Mouse (Mus musculus): ENCODE measurements around the gene Myo1c.

The Myo1c gene

GRCm38 (mm10) chr11:75650958-75651425, 688 bp downstream of the Myo1c start:
- no peak for DNase-seq

- DNase-seq, result peak; percentile 87
Observed at GRCm38 (mm10) chr11:75651426-75652221, 1.3 kb downstream of the Myo1c start.

DNA sequence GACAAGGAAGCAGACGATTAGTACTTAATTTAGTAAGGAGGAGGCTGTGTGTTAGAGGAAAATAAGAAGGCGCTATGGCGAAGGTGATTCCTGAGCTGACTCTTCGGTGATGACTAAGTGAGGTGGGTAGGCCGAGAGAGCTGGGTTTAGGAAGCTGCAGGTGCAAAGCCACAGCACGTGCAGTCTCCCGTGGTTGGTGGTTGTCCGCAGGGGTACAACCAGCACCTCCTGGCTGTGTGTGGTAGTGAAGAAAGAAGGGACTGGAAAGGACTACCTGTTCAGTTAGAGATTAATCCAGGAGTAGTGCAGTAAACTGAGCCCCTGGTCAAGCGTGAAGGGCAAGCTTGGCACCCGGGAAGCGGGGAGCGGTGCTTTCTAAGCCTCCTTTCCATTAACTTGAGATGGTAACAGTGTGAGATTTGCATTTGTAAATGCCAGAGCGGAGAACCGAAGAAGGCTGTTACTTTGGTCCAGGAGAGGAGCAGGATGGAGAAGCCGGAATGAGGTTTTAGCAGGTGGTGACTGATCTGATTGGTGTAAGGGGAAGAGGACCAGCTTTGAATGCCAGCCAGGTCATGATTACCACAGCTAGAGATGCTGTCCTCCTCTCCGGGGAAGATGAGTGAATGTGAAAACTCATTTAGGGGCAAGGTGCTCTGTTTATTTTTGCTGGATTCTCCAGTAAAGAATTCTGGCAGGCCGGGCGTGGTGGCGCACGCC, 2.1 kb downstream of the Myo1c start:
- peak; percentile 84 for DNase-seq

- DNase-seq, result peak; percentile 67
Observed at GRCm38 (mm10) chr11:75652942-75653684, 2.8 kb downstream of the Myo1c start.

GRCm38 (mm10) chr11:75653781-75654470, 3.6 kb downstream of the Myo1c start:
- peak; percentile 93 for DNase-seq

DNA sequence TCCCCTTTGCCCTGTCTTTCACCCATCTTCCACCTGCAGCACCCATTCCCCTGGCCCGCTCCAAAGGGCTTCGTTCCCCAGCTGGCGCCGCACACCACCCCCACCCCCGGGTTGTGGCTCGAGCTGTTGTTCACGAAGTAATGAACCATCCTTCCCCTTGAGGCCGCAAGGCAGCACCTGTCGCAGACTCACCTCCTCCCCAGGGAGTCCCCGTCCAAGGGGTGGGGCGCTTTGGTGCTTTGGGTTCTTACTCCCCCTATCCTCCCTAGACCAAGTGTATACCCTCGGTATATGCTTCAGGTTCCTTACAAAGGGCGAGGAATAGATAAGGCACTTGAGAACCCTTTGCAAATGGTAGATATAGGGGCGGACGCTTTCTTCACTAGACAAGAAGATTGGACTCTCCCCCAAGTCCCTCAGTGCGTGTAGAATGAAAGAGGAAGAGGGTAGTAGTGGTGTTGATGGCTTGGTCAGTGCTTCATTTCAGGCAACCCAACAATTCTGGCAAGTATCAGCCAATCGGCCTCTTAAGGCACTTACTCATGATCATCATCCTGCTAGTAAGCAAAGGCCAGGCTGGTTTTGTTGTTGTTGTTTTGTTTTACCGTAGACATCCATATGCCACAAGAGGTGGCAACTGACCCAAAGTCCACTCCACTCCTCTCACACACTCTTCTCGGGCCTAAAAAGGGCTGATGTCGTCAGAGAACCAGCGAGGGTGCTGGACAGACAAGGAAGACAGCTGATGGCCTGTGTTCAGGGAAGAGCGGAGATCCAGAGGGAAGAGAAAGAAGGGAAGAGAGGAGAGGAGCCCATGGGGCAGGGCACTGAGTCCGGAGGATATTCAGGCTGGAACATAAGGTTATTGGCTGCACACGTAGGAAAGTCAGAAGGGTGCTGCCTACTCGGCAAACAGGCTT, 4.4 kb downstream of the Myo1c start:
- peak; percentile 27 for DNase-seq

DNA sequence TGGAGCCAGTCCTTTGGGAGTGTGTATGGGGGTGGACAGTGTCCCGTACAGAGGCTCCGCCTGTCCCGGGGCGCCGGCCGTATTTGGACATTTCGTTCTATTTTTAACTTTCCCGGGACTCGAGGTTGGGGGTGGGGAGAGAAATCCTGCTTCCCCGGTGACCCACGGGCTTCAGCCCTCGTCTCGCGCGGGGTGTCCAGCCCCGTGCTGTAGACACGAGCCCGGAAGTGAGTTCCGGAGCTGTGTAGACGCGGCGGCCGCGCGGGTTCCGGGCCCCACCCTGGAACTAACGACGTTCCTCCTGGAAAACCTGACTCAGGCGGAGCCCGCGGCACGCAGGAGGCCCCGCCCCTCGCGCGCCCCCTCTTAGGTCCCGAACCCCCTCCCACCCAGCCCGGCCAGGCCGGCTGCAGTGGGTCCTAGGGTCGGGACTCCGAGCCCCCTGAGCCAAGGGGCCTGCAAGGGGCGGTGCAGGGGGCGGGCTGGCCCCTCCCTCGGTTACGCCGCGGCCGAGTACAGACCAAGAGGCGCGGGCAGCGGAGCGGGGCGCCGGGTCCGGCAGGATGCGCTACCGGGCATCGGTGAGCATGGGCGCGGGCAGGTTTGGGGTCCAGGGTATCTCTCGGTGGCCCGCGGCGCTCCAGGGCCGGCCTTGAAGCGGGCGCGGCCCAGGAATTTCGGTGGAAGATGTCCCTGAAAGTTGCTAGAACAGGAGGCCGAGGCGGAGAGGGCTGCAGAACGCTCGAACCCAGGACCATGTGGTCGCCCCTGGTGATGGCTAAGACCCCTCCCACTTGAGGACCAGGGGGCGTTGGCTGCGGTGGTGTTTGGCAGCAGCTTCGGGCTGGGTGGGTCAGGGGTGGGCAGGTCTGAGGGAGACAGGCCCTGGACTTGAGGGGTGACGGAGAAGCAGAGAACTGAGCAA, 5.6 kb downstream of the Myo1c start:
- peak; percentile 89 for DNase-seq

GRCm38 (mm10) chr11:75656621-75657590, 6.6 kb downstream of the Myo1c start:
- peak; percentile 33 for DNase-seq

- no peak for DNase-seq
Observed at GRCm38 (mm10) chr11:75657841-75658240, 7.5 kb downstream of the Myo1c start.

GRCm38 (mm10) chr11:75658311-75658710, 8.0 kb downstream of the Myo1c start:
- no peak for DNase-seq

DNA sequence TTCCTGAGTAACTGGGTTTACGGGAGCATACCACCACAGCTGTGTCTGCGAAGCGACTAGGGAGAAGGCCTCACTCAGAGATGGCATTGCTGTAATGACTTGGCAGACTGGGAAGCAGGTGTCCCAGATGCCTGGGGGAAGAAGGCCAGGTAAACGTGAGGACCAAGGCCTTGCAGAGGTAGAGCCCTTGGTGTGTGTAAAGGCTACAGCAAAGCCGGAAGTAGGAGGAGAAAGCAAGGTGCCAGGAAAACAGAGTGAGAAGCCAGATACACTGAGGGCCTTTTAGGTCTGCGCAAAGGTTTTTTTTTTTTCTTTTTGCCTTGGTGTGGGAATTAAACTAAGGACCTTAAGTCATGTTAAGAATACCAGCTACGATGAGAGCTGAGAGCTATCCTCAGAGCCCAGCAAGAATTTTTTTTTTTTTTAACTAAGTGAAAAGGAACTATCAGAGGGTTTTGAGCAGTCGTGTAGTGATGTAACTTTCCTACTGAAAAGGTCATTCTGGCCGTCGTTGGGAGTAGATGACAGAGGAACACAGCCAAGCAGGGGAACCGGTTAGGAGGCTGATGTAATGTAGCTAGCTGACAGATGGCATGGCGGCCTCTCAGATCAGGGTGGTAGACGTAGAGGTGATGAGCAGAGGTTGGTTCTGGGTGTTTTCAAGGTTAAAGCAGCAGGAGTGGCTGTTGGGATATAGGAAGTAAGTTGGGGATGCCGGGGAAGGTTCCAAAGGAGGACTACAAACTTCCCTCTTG, 8.9 kb downstream of the Myo1c start:
- DNase-seq, result no peak

GRCm38 (mm10) chr11:75660081-75660590, 9.8 kb downstream of the Myo1c start:
- no peak for DNase-seq

DNA sequence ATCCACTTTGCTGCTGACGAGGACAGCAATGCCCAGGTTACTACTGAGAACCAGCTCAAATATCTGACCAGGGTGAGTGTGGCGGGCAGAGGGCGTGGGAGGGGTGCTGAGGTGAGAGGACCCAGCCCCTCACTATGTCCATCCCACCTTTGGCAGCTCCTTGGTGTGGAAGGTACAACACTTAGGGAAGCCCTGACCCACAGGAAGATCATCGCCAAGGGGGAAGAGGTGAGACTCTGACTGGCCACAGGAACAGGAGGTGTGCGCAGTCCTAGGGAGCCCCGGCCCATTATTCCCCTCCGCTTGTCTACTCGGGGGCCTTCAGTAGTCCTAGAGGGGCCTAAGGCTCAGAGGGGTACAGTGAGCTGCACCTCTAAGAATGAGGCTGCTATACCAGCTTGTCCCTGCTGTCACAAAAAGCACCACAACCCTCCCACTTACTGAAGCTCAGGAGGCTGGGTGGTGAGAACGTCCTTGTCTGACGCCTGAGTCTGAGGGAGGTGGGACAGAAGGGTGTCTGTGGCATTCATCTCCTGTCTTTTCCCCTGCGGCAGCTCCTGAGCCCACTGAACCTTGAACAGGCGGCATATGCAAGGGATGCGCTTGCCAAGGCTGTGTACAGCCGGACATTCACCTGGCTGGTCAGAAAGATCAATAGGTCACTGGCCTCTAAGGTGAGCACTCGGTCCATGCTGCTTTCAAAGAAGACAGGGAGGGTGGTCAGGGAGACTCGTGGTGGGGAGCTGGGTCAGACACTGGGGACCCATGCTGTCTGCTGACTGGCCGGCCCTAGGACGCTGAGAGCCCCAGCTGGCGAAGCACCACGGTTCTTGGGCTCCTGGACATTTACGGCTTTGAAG, 10.9 kb downstream of the Myo1c start:
- no peak for DNase-seq

DNA sequence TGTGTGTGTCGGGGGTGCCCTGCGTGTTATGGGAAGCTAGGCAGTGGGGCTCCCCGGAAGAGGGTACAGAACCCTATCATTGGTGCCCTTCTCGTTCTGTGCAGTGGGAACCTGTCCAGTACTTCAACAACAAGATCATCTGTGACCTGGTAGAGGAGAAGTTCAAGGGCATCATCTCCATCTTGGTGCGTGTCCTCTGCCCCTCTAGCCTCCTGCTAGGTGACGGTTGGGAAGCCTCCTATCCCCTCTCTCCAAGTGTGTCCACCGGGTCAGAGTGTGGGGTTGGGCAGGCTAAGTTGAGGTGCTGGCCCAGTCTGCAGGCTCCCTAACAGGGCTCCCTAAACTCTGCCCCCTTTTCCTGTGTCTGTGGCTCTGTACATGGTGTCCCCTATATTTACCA, 11.8 kb downstream of the Myo1c start:
- no peak for DNase-seq

DNA sequence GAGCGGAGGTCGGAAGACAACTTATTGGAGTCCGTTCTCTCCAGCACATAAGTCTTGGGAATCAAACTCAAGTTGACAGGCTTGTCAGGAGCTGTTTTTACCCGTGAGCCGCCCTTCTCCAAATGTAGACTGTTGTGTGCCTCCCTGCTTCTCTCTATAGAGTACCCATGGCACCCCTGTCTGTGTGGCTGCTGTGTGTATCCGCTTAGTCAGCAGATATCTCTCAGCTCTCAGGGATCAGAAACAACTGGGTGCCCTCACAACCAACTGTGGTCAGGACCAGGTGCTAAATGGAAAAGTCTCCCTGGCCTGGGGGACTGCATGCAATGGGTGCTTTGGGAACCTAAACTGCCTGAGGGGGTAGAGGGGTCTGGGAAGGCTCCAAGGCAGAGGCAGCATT, 16.0 kb downstream of the Myo1c start:
- no peak for DNase-seq

GRCm38 (mm10) chr11:75668621-75669020, 18.3 kb downstream of the Myo1c start:
- no peak for DNase-seq

GRCm38 (mm10) chr11:75669176-75669852, 19.0 kb downstream of the Myo1c start:
- no peak for DNase-seq

Measured in kidney, adult 18-20 months (tissue).